Mouse (Mus musculus) thymus, postnatal 36 days (tissue): ENCODE results near the gene Dgke.
A peak's percentile ranks its signal among the peaks of the same experiment; 100 is the strongest.
"Not testable (repeated sequence)": the region's sequence is repeated elsewhere in the genome, so short reads cannot be mapped to it uniquely, and the experiment has no call there.

ENCODE experiments used
- DNase-seq, 2 experiments: peaks; one replicate each; pipeline ENCODE4 v3.0.0; 2022; ENCODE audit warnings: mixed read lengths in 2 of 2

Dgke gene

GRCm38 (mm10) chr11:89001569-89001968 is 65.1 kb downstream of the Dgke start:
- no peak for DNase-seq

GRCm38 (mm10) chr11:89000527-89000819 is 66.2 kb downstream of the Dgke start:
- DNase-seq = no peak

- DNase-seq = no peak
Observed at GRCm38 (mm10) chr11:88999723-89000526, 66.7 kb downstream of the Dgke start.

GRCm38 (mm10) chr11:88998974-88999722 is 67.5 kb downstream of the Dgke start, which contains the start of gene Trim25:
TSS of gene Trim25 (plus strand) at chr11:88999376.
- DNase-seq = peak; percentile 93 to 96

- DNase-seq = no peak
Observed at GRCm38 (mm10) chr11:88998406-88998805, 68.2 kb downstream of the Dgke start.

GRCm38 (mm10) chr11:88997343-88997742 is 69.3 kb downstream of the Dgke start:
- DNase-seq = not testable (repeated sequence)

GRCm38 (mm10) chr11:88996427-88996826 is 70.2 kb downstream of the Dgke start:
- DNase-seq = no peak

- no peak for DNase-seq
Observed at GRCm38 (mm10) chr11:88995616-88996015, 71.0 kb downstream of the Dgke start.

GRCm38 (mm10) chr11:88994492-88994891 is 72.2 kb downstream of the Dgke start:
- no peak for DNase-seq

GRCm38 (mm10) chr11:88993625-88994024 is 73.0 kb downstream of the Dgke start:
- DNase-seq = peak; percentile 78 to 80

GRCm38 (mm10) chr11:88993186-88993585 is 73.5 kb downstream of the Dgke start:
- DNase-seq = no peak

- no peak for DNase-seq
Observed at GRCm38 (mm10) chr11:88989530-88989929, 77.1 kb downstream of the Dgke start.

- no peak for DNase-seq
Observed at GRCm38 (mm10) chr11:88988956-88989355, 77.7 kb downstream of the Dgke start.

- DNase-seq = no peak
Observed at GRCm38 (mm10) chr11:88986616-88987015, 80.0 kb downstream of the Dgke start.
